Mouse (Mus musculus) inflammation-experienced regulatory T-cells, adult 16 weeks (primary cell): ENCODE results near the gene Gm17490. TPM values are rescaled to one million over a fixed set of nuclear protein-coding genes. Genes with fewer than 3 reads are reported as not detected.

Source experiments
- polyA plus RNA-seq: library from polyadenylated mRNA; unstranded; fragments of 100-300 nt; shearing (Covaris generic); gene quantifications from one replicate; pipeline ENCODE4 v1.2.1, GENCODE M21; 2017

Gm17490 gene
- polyA plus RNA-seq = not detected

DNA sequence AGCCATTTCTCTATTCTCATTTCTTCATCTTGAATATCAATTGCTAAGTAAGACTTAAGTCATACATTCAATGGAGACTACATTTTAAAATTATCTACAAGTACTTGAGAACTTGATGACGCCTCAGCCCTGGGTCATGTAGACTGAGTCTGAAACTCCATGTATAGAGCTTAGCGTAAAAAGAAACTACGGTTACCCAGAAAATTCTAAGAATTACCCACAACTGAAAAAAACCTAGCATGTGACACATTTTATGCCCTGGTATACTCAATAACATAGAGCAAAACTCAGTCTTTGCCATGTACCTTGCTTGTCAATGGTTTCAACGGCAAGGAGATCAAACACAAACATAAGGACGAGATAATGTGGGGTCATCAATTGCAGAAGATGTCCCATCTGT, at the start of gene Gm17490:
Gm17490 (minus strand) TSS at position 375 of the 400 bp plus-strand sequence.

DNA sequence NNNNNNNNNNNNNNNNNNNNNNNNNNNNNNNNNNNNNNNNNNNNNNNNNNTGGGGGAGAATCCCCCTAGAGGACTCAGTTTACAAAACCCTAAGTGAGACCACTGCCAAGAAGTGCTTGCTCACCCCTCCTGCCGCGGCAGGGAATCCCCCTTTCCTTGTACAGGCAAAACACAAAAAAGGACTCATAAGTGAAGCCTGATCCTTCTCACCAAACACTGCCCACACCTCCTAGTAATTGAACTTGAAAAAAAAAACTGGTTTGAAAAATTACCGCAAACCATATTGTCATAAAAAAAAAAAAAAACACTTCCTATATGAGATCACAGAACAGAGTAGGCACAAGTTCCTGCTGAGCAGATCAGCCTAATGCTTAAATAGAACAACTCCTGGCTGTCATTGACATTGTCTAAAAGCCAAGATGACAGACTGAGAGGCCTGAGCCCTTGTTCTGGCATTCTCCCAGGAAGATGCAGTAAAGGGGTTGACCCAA, 16.4 kb upstream of the Gm17490 start, which contains the start of gene Il2ra:
Il2ra (plus strand) TSS at position 357 of the 491 bp plus-strand sequence.

DNA sequence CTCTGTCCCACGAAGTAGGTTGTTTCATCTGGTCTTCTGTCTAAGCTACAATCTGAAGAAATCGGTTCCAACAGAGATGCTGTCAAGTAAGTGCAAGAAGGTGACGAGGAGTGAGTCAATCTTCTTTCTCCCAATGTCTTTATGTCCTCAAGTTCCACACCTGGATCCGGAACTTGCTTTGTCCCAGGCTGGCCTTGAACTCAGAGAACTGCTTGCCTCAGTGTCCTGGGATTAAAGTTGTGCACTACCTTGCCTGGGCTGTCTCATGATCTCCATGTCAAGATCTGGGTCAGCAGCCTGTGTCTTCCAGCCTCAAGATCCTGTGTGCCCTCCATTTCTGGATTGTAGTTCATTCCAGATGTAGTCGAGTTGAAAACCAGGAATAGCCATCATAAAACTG, 22.0 kb downstream of the Gm17490 start, which contains the start of gene Rbm17:
Rbm17 (minus strand) TSS at position 101 of the 400 bp plus-strand sequence.

Other genes with a start within 250 kb of the Gm17490 start
- 16.8 TPM for gene Pfkfb3, start 72.2 kb downstream of the Gm17490 start, polyA plus RNA-seq
- gene Rbm17, start 22.1 kb downstream of the Gm17490 start, polyA plus RNA-seq = 42.3 TPM
- gene Il2ra, start 16.5 kb upstream of the Gm17490 start, polyA plus RNA-seq = 369 TPM
- 37.3 TPM for gene Il15ra, start 79.0 kb upstream of the Gm17490 start, polyA plus RNA-seq
- 110 TPM for gene Fbh1, start 151.3 kb upstream of the Gm17490 start, polyA plus RNA-seq
- gene Ankrd16, start 151.6 kb upstream of the Gm17490 start, polyA plus RNA-seq = 90.7 TPM